Mouse (Mus musculus) cerebellum, adult 2 months (tissue): ENCODE measurements at regions not wholly inside any gene's neighbourhood (a gene's known extent, or its start where the extent isn't known, plus 50 kb on each side); places are given as distances from the start of the nearest gene placed in this dataset.

Experiments used
- CTCF ChIP-seq: fragments of 200-500 bp; IDR thresholded peaks from 2 replicates; pipeline ENCODE4 v1.5.1; 2011; ENCODE audit warnings: low read depth, mild to moderate bottlenecking, control low read depth, low read length, moderate library complexity, borderline replicate concordance; ENCODE audit not compliant: insufficient read depth
- POLR2A ChIP-seq: fragments of 200-500 bp; IDR thresholded peaks from 2 replicates; pipeline ENCODE4 v1.6.1; 2011; ENCODE audit warnings: low read length, control low read depth, borderline replicate concordance; ENCODE audit not compliant: insufficient read depth

DNA sequence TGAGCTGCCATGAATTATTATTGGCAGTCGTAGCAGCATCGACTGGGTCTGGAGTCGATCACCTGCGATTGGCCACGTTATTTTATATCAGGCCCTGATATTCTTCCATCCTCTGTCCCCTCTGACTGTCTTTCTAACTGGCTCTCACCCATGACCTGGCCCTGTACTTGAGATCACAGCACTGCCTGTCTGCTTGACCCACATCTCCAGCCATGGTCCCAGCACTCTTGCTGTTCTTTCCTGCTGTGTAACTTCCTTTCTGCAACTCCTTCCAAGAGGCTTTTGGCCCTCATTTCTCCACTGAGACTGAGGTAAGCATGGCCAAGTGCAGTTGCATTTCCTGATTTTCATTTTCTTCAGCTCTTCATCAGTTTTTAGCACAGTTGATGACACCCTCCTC is 182.6 kb upstream of the Fmr1 start:
- TF ChIP-seq POLR2A (no peak), CTCF (no peak)
